Comparison of ENCODE assay signal across 19 mouse cellular contexts in the genomic region with DNA sequence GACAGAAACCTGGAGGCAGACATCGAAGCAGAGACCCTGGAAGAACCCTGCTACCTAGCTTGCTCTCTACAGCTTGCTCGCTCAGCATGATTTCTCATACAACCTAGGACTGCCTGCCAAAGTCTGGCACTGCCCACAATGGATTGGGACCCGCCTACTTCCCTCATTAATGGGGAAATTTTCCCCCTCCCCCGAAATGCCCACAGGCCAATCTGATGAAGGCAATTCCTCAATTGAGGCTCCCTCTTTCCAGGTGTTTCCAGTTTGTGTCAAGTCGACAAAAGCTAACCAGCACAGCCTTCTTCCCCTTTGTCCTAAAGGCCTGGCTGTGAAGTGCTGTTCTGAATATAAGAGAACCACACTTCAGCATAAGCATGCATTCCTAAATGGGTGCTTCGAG.
DNase-seq lines count a peak whose midpoint lies in the region; ATAC-seq and TF ChIP-seq lines count a peak whose summit lies in the region.
"Had no signal": no experiment of that assay in that cellular context is flagged by ENCODE, and none has a peak within 500 bp of the region (broad histone marks: within the 10 kb centered on the region; RNA-seq: fewer than 3 reads in every experiment).

No protein-coding gene starts in this region.

- H3K27ac ChIP-seq in midbrain, embryonic 14.5 days (replicated peaks; ENCODE audit: low read depth, low read length) = no peak overlapping the region
- H3K27ac ChIP-seq in midbrain, embryonic 11.5 days (ENCODE audit: low read depth, low read length) = no peak overlapping the region
- no peak overlapping the region for H3K27ac ChIP-seq in lung, postnatal 0 days (ENCODE audit: low read length)
- H3K27ac ChIP-seq: heart, embryonic 13.5 days; hindbrain, embryonic 10.5 days; limb, embryonic 15.5 days; neural tube, embryonic 12.5 days had no signal

- H3K27me3 ChIP-seq in midbrain, embryonic 14.5 days (ENCODE audit: control insufficient read depth, insufficient read depth, low read length) = no peaks in the 10 kb centered on the region
- no peaks in the 10 kb centered on the region for H3K27me3 ChIP-seq in midbrain, embryonic 11.5 days (ENCODE audit: control insufficient read depth, insufficient read depth, low read length)
- no peaks in the 10 kb centered on the region for H3K27me3 ChIP-seq in lung, postnatal 0 days (replicated peaks; ENCODE audit: insufficient read depth, low read length)
- H3K27me3 ChIP-seq: CH12.LX; limb, embryonic 15.5 days; neural tube, embryonic 12.5 days; Patski had no signal

- TF ChIP-seq EP300 in lung, postnatal 0 days (IDR thresholded peaks at IDR 0.05) = no peak

- peak; percentile 54 to 63 for DNase-seq in cerebellum, postnatal 10 days
- DNase-seq in cerebellum, adult 9-10 months = no peak
- DNase-seq in midbrain, embryonic 14.5 days = peak; percentile 15
- DNase-seq in midbrain, embryonic 11.5 days (ENCODE audit: low spot score, missing footprints) = no peak
- peak; percentile 64 for DNase-seq in forelimb bud, embryonic 11.5 days (ENCODE audit: low read depth, low spot score)
- DNase-seq in lung, postnatal 0 days (ENCODE audit: low spot score) = peak; percentile 65
- no peak for DNase-seq in ovary, adult 18-20 months (ENCODE audit: low spot score)
- no peak for DNase-seq in spleen, adult 18-20 months
- DNase-seq: adrenal gland, postnatal 25 days; gastrocnemius, postnatal 10 days; kidney, postnatal 14 days had no signal

- no peak overlapping the region for H3K4me2 ChIP-seq in midbrain, embryonic 14.5 days (ENCODE audit: low read length)
- no peak overlapping the region for H3K4me2 ChIP-seq in midbrain, embryonic 11.5 days
- H3K4me2 ChIP-seq in lung, postnatal 0 days (replicated peaks; ENCODE audit: low read depth, low read length) = no peak overlapping the region
- H3K4me2 ChIP-seq: heart, embryonic 13.5 days; limb, embryonic 15.5 days; neural tube, embryonic 12.5 days had no signal

- no peak for ATAC-seq in midbrain, embryonic 14.5 days (ENCODE audit: low FRiP score, low TSS enrichment)
- ATAC-seq in midbrain, embryonic 11.5 days (ENCODE audit: low FRiP score) = no peak
- peak; percentile 73 for ATAC-seq in lung, postnatal 0 days
- ATAC-seq: intestine, postnatal 0 days; midbrain, embryonic 16.5 days; Patski had no signal

- 71% methylated on average over 6 of the region's 6 CpGs for WGBS in midbrain, embryonic 14.5 days
- WGBS in midbrain, embryonic 11.5 days = 64% methylated on average over 6 of the region's 6 CpGs
- WGBS in lung, postnatal 0 days = 45% methylated on average over 6 of the region's 6 CpGs

- no peaks in the 10 kb centered on the region for H3K36me3 ChIP-seq in midbrain, embryonic 14.5 days (ENCODE audit: control insufficient read depth, insufficient read depth, low read length)
- H3K36me3 ChIP-seq in midbrain, embryonic 11.5 days (ENCODE audit: control insufficient read depth, insufficient read depth, low read length) = no peaks in the 10 kb centered on the region
- H3K36me3 ChIP-seq in lung, postnatal 0 days (ENCODE audit: insufficient read depth, low read length) = no peaks in the 10 kb centered on the region
- H3K36me3 ChIP-seq: heart, embryonic 13.5 days; hindbrain, embryonic 10.5 days; limb, embryonic 15.5 days; neural tube, embryonic 12.5 days had no signal

- H3K9ac ChIP-seq in midbrain, embryonic 14.5 days (replicated peaks; ENCODE audit: low read length) = no peak overlapping the region
- H3K9ac ChIP-seq in midbrain, embryonic 11.5 days (ENCODE audit: low read length) = no peak overlapping the region
- no peak overlapping the region for H3K9ac ChIP-seq in lung, postnatal 0 days (replicated peaks; ENCODE audit: low read depth)
- H3K9ac ChIP-seq: heart, embryonic 13.5 days; limb, embryonic 15.5 days; neural tube, embryonic 12.5 days had no signal

- TF ChIP-seq CTCF in lung, postnatal 0 days (IDR thresholded peaks at IDR 0.05) = no peak

- no peak overlapping the region for H3K4me3 ChIP-seq in midbrain, embryonic 14.5 days (replicated peaks; ENCODE audit: low read depth, low read length)
- H3K4me3 ChIP-seq in midbrain, embryonic 11.5 days (ENCODE audit: low read depth, low read length) = no peak overlapping the region
- no peak overlapping the region for H3K4me3 ChIP-seq in lung, postnatal 0 days (ENCODE audit: low read depth, low read length)
- H3K4me3 ChIP-seq: heart, embryonic 13.5 days; hindbrain, embryonic 10.5 days; limb, embryonic 15.5 days; neural tube, embryonic 12.5 days had no signal

- H3K9me3 ChIP-seq in midbrain, embryonic 14.5 days (ENCODE audit: control insufficient read depth, low read length) = no peaks in the 10 kb centered on the region
- no peaks in the 10 kb centered on the region for H3K9me3 ChIP-seq in midbrain, embryonic 11.5 days (ENCODE audit: control insufficient read depth, low read length)
- no peaks in the 10 kb centered on the region for H3K9me3 ChIP-seq in lung, postnatal 0 days (ENCODE audit: low read length)
- H3K9me3 ChIP-seq: heart, embryonic 13.5 days; hindbrain, embryonic 10.5 days; limb, embryonic 15.5 days; neural tube, embryonic 12.5 days had no signal

- H3K4me1 ChIP-seq in midbrain, embryonic 14.5 days (ENCODE audit: control insufficient read depth, insufficient read depth, low read length) = no peaks in the 10 kb centered on the region
- no peaks in the 10 kb centered on the region for H3K4me1 ChIP-seq in midbrain, embryonic 11.5 days (ENCODE audit: control insufficient read depth, insufficient read depth, low read length)
- no peaks in the 10 kb centered on the region; the same call in 1 of the 2 replicates for H3K4me1 ChIP-seq in lung, postnatal 0 days (ENCODE audit: insufficient read depth, low read depth, low read length)
- H3K4me1 ChIP-seq: heart, embryonic 13.5 days; neural tube, embryonic 12.5 days had no signal

Comparison
In these comparisons a context has a peak if more than half of its experiments do, and no peak if none do; other contexts are left out.
1. DNase-seq: peak in cerebellum, postnatal 10 days (2 of 2), midbrain, embryonic 14.5 days (single experiment), forelimb bud, embryonic 11.5 days (single experiment) and lung, postnatal 0 days (single experiment); none in cerebellum, adult 9-10 months (single experiment), midbrain, embryonic 11.5 days (single experiment), ovary, adult 18-20 months (single experiment) and spleen, adult 18-20 months (0 of 2).